Mouse (Mus musculus): ENCODE results near the gene Fblim1.
"Not testable (repeated sequence)": the region's sequence is repeated elsewhere in the genome, so short reads cannot be mapped to it uniquely, and the experiment has no call there.

Gene Fblim1

GRCm38 (mm10) chr4:141567174-141567573, 38.7 kb downstream of the Fblim1 start:
- DNase-seq (ENCODE audit: low spot score) = not testable (repeated sequence)

DNA sequence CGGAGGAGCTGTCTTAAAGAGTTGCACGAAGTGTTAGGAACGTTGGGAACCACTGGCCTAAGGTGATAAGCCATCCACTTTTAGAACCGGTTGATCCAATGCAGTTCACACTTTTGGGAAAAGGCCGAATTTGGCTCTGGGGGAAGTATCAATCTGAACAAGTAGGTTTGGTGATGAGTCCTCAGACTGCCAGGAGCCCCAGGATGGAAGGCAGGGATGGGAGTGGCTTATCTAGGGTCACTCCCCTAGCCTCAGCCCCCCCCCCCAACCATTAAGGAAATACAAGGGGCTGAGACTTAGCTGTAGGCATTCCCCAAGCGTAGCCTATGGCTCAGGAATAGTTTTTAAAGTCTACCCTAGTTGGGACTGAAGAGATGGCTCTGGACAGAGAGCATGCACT, 39.7 kb downstream of the Fblim1 start:
- DNase-seq (ENCODE audit: low spot score) = no peak

- no peak for DNase-seq (ENCODE audit: low spot score)
Measured at GRCm38 (mm10) chr4:141565325-141565724, 40.6 kb downstream of the Fblim1 start.

DNA sequence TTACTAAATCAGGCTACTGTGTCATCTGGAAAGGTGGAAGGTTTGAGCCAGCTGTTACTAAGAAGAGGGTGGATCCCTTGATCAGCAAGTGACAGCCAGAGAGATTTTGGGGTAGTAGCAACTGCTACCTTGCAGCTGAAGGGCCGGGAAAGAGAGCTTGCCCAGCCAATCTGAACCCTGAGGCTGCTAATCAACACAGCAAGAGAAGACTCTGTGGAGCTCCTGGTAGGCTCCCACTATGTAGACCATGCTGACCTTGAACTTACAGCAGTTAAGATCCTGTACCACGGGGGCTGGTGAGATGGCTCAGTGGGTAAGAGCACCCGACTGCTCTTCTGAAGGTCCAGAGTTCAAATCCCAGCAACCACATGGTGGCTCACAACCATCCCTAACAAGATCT, 41.2 kb downstream of the Fblim1 start:
- DNase-seq (ENCODE audit: low spot score) = no peak

DNA sequence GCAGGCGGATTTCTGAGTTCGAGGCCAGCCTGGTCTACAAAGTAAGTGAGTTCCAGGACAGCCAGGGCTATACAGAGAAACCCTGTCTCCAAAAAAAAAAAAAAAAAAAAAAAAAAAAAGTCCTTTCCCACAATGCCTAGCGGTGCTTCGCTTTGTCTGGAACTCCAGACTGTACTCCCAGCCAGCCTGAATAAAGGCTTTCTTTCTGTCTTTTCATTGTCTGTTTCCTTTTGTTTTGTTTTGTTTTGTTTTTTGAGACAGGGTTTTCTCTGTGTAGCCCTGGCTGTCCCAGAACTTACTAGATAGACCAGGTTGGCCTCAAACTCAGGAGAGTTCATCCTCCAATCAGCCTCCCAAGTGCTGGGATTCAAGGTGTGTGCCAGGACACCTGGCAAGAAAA, 41.7 kb downstream of the Fblim1 start:
- no peak for DNase-seq (ENCODE audit: low spot score)

DNA sequence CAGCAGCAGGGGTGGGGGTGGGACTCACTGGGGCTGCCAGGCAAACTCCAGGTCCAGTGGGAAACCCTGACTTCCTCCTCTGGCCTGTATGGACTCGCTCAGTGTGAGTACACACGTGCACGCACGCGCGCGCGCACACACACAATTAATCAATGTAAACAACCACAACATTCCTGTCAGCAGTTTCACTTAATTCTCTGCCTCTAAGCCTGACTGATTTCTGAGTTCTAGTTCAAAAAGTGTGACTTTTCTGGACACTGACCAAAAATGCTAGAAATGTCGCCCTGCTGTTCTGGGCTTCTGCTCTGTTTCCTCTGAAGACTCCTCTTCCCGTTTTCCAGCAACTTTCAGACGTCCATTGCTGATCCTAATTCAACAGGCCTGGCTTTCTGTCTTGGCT, 43.6 kb downstream of the Fblim1 start:
- no peak for DNase-seq (ENCODE audit: low spot score)

- DNase-seq (ENCODE audit: low spot score) = not testable (repeated sequence)
Measured at GRCm38 (mm10) chr4:141561331-141561919, 44.5 kb downstream of the Fblim1 start.

DNA sequence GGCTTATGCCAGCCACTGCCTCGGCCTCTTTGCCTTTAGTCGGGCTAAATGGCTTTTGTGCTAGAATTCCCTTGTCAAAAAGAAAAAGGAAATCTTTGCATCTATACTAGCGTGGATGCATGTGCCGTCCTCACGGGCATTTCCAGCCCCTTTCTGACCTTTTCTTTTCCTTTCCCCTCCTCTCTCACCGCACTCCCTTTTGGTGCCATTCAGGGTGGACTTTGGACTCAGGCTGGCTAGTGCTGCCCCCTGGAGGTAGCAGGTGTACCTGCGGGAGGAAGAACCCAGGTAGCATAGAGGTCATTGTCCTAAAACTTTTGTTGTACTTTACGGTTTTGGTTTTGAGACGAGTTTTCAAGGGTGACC, 46.0 kb downstream of the Fblim1 start:
- DNase-seq (ENCODE audit: low spot score) = peak; percentile 82

DNA sequence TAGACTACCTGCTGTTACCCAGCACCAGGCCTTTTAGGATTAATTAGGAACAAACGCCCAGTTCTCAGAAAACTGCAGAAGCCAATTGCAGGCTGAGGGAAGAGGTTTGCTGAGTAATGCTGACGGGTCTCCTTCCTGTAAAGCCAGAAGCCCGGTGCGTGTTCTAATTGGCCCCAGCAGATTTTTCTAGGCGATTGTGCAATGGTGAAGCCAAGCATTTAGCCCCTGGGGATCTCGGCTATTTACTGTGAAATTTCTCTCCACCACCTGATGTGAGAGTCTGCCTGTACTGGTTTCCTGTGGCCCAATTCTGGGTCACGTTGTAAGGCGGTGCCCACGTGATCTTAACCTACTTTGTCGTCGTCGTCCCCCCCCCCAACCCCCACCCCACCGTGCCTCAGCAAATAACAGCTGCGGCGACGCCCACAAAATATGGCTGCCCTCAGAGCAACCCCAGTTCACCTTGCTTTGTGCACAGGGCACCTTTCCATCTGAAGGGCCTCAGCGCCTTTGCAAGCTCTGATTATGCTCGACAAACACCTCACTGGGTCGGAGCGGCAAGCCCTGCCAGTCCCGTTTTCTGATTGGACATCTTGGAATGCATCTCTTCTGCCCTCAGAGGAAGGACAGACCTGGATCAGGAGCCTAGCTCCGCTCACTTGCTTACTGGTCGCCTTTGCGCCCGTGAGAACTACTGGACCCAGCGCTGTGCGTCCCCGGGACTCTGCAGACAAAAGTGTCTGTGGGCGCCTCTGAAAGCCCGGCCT, 46.6 kb downstream of the Fblim1 start:
- DNase-seq (ENCODE audit: low spot score) = peak; percentile 90

- no peak for DNase-seq (ENCODE audit: low spot score)
Measured at GRCm38 (mm10) chr4:141558658-141559057, 47.2 kb downstream of the Fblim1 start.

DNA sequence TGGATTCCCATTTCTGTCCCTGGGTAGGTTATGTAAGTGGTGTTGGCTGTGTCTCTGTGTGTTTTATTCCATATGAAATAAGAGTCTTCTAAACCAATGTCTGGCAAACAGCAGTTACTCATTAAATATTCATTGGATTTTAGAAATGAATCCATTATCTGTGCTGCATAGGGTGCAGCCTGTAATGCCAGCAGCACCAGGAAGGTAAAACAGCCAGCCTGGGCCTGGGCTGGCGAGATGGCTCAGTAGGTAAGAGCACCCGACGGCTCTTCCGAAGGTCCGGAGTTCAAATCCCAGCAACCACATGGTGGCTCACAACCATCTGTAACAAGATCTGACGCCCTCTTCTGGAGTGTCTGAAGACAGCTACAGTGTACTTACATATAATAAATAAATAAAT, 49.7 kb downstream of the Fblim1 start:
- not testable (repeated sequence) for DNase-seq (ENCODE audit: low spot score)

DNA sequence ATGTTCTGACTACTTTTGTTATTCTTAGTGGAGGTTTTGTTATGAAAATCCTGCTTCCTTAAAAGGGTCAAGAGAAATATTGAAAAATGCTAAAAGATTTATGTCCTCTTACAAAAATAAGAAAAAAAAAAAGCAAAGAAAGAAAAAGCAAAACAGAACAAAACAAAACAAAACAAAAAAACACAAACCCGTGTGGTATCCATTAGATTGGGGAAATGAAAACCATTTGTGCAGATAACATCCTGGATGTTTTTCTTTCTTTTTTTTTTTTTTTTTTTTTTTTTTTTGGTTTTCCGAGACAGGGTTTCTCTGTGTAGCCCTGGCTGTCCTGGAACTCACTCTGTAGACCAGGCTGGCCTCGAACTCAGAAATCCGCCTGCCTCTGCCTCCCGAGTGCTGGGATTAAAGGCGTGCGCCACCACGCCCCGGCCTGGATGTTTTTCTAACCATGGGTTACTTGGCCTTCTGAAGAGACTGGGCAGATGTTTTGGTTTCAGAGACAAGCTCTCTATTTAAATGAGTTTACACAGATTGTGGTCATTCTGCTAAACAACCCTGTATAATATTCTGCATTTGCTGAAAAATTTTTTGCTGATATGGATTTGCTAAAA, 51.5 kb downstream of the Fblim1 start:
- DNase-seq (ENCODE audit: low spot score) = not testable (repeated sequence)

DNA sequence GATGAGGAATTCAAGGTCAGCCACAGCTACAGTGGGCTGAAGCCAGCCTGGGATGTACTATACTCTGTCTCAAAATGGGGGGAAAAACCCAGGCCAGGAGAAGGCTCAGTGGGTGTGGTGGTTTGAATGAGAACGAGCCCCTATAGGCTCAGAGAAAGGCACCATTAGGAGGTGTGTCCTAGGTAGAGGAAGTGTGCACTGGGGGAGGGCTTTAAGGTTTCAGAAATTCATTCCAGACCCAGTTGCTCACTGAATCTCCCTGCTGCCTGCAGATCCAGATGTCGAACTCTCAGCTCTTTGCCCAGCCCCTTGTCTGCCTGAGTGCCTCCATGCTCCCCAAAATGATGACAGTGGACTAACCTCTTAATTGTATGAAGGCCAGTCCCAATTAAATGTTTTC, 53.4 kb downstream of the Fblim1 start:
- peak; percentile 25 for DNase-seq (ENCODE audit: low spot score)

DNA sequence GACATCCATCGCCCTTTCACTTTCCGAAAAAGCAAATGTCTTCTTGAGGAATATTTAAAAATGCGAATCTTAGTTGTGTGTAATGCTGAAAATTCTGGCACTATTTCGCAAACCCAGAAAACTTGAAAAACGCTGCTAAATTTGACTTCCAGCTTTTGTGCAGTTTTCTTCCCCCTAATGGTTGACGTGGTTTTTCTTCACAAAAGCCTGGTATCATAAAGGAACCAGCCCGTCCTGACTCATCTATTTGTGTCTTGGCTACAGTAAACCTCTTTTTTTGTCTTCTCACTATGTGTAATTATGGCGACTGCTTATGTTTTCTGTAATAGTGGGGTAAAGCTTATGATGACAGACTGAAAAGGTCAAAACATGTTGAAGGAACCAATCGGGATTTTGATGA, 58.6 kb downstream of the Fblim1 start:
- DNase-seq (ENCODE audit: low spot score) = no peak

GRCm38 (mm10) chr4:141546334-141547200, 59.3 kb downstream of the Fblim1 start:
- DNase-seq (ENCODE audit: low spot score) = peak; percentile 79

DNA sequence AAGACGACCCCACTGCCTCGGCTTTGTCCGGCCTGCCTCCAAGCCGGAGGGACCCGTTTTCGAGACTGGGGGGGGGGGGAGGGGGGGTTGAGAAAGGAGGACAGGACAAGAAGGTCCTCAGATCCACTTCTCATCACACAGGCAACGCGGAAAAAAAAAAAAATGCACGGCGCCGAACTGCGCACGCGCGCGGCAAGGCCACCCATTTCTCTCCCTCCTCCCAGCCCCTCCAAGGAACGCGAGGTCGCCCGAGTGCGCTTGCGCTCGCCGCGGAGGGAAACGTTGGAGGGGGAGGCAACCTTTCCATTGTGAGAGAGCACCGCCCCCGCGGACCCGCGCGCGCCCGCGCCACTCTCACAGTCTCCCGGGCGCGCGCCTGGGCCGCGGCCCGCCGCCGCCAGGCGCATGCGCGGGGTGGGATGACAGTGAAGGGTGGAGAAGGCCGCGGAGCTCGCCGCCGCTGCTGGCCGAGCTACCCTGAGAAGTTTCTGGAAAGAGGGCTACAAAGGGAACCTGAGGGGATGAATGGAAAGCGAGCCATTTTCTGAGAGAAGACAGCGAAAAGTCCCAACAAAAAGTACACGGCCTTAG, 60.1 kb downstream of the Fblim1 start:
- peak; percentile 98 for DNase-seq (ENCODE audit: low spot score)

GRCm38 (mm10) chr4:141545071-141545742, 60.7 kb downstream of the Fblim1 start:
- DNase-seq (ENCODE audit: low spot score) = peak; percentile 44

DNA sequence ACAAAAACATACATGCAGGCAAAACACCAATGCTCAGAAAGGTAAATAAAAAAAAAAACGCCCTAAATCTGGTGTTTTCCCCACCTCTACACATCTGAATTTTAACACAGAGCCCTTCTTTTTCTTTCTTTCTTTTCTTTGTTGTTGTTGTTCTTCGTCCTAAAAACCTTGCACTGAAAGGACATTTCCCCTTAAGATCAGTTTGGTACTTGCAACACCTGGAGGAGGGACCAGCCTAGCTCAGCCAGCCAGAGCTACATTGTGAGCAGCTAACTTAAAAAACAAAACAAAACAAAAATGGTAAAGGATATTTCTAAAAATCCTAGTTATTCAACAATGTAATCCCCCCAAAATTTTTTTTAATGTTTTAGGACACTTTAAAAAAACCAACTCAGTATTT, 61.4 kb downstream of the Fblim1 start:
- DNase-seq (ENCODE audit: low spot score) = no peak

GRCm38 (mm10) chr4:141543593-141543992, 62.3 kb downstream of the Fblim1 start:
- no peak for DNase-seq (ENCODE audit: low spot score)

DNA sequence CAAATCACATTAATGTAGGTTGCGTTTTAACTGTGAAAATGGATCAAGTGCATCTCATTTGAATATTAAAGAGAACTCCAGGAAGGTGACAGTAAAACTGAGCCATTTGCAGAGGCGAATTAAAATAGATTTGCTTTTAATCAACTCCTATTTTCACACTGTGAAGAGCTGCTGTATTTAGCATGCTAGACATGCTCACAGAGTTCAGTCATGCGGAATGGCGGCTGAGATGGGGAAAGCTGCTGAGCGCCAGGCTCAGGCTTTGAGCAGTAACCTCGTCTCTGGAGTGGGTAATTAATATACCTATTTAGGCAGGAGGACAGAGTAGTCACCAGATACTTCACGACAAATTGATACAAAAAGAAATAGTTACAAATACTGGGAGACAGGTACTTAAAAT, 64.0 kb downstream of the Fblim1 start:
- DNase-seq (ENCODE audit: low spot score) = no peak

DNA sequence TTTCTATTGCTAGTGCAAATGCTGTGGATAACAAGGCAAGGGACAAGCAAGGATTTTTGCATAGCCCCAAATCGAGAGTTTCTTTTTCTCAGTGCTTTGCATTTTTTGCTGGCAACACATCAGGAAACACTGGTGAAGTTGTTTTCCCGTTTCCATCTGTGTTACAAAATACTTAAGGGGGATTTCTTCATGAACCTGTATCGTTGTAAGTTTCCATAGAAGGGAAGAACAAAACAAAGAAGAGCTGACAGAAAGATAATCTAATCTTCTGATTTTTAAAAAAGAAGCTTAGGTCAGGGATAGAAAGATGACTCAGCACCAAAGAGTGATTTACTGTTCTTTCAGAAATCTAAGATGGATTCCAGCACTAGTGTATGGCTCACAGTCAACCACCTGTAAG, 65.1 kb downstream of the Fblim1 start:
- DNase-seq (ENCODE audit: low spot score) = no peak

Data from c-Kit-positive CD71-positive TER-119-positive erythroid progenitor cells, embryonic 14.5 days (primary cell).